Mouse (Mus musculus): ENCODE results near the gene Gm47959. TPM values are rescaled to one million over a fixed set of nuclear protein-coding genes. Genes with fewer than 3 reads are reported as not detected.
A peak's percentile ranks its signal among the peaks of the same experiment; 100 is the strongest.

Gene Gm47959
- polyA plus RNA-seq, 1 experiment = not detected

GRCm38 (mm10) chr1:82975750-82976149 lies 24.6 kb upstream of the Gm47959 start:
- no peak for DNase-seq

DNA sequence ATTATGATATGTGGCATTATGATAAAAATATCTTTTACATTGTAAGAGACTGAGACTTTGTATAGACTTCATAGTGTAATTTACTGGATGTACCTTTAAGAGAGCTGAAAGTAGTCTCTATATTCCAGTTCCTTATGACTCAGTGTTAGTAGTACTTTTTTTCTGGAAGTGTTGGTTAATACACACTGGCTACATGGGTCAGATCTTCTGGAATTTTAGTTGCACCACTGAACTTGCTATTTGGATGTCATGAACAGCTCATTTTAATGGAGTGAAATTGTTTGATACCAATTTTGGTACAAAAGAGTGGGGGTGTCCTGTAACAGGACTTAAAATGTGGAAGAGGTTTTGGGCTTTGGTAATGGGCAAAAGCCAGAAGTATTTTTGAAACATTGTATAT lies 22.5 kb upstream of the Gm47959 start:
- Histone ChIP-seq H3K27me3 (ENCODE audit: control insufficient read depth, insufficient read depth, low read length) (no peaks in the 10 kb centered on the region), H3K4me3 (replicated peaks; ENCODE audit: insufficient read depth, low read depth, low read length) (no peak overlapping the region), H3K27ac (ENCODE audit: insufficient read depth, low read length) (no peak overlapping the region), H3K4me1 (ENCODE audit: control insufficient read depth, insufficient read depth, low read length) (no peaks in the 10 kb centered on the region)
- TF ChIP-seq CTCF (IDR thresholded peaks at IDR 0.05; ENCODE audit: borderline replicate concordance, insufficient read depth, low read depth, low read length) (no peak), POLR2A (IDR thresholded peaks at IDR 0.05; ENCODE audit: borderline replicate concordance, insufficient read depth, low read length) (no peak)
- no peak for DNase-seq

More at GRCm38 (mm10) chr1:82975750-82976149, 24.6 kb upstream of the Gm47959 start:
- no peaks in the 10 kb centered on the region for H3K4me1 ChIP-seq (ENCODE audit: control insufficient read depth, insufficient read depth, low read length)
- 89% methylated on average over 5 of the region's 5 CpGs for WGBS
- H3K27me3 ChIP-seq (ENCODE audit: control insufficient read depth, insufficient read depth, low read length) = no peaks in the 10 kb centered on the region
- no peak overlapping the region for H3K27ac ChIP-seq (ENCODE audit: insufficient read depth, low read length)
- H3K4me3 ChIP-seq (replicated peaks; ENCODE audit: insufficient read depth, low read depth, low read length) = no peak overlapping the region
- TF ChIP-seq POLR2A (IDR thresholded peaks at IDR 0.05; ENCODE audit: borderline replicate concordance, insufficient read depth, low read length) = no peak

DNA sequence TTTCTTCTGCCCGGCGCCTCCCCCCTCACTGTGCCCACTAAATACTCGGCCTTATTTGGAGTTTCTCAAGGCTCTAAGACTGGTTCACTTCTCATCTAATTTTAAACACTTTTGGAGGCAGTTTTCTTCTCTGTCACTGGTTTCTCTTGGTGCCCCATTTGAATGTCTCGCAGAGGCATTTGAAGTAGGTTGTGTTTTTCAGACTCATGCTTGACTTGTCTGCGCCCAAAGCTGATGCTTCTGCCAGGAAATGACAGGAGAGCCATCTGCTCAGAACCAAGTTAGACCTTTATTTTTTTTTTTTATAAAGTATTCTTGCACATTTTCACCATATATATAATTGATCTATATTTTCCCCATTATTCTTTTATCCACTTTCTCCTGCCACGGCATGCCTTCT lies 13.6 kb upstream of the Gm47959 start:
- no peaks in the 10 kb centered on the region for H3K27me3 ChIP-seq (ENCODE audit: control insufficient read depth, insufficient read depth, low read length)
- DNase-seq = no peak
- H3K4me3 ChIP-seq (replicated peaks; ENCODE audit: insufficient read depth, low read depth, low read length) = no peak overlapping the region
- TF ChIP-seq CTCF (IDR thresholded peaks at IDR 0.05; ENCODE audit: borderline replicate concordance, insufficient read depth, low read depth, low read length) = no peak
- no peak for TF ChIP-seq POLR2A (IDR thresholded peaks at IDR 0.05; ENCODE audit: borderline replicate concordance, insufficient read depth, low read length)
- 74% methylated on average over 6 of the region's 6 CpGs for WGBS
- no peak overlapping the region for H3K27ac ChIP-seq (ENCODE audit: insufficient read depth, low read length)
- H3K4me1 ChIP-seq (ENCODE audit: control insufficient read depth, insufficient read depth, low read length) = no peaks in the 10 kb centered on the region

GRCm38 (mm10) chr1:82987530-82988198 lies 12.7 kb upstream of the Gm47959 start:
- no peaks in the 10 kb centered on the region for H3K27me3 ChIP-seq (ENCODE audit: control insufficient read depth, insufficient read depth, low read length)
- no peak overlapping the region for H3K27ac ChIP-seq (ENCODE audit: insufficient read depth, low read length)
- no peak overlapping the region for H3K4me3 ChIP-seq (replicated peaks; ENCODE audit: insufficient read depth, low read depth, low read length)
- peak in 1 of 2 experiments; percentile 39 for DNase-seq
- TF ChIP-seq POLR2A (IDR thresholded peaks at IDR 0.05; ENCODE audit: borderline replicate concordance, insufficient read depth, low read length) (no peak), CTCF (IDR thresholded peaks at IDR 0.05; ENCODE audit: borderline replicate concordance, insufficient read depth, low read depth, low read length) (peak; percentile 46; the same call in 1 of the 2 replicates)
- 34% methylated on average over 4 of the region's 4 CpGs for WGBS
- no peaks in the 10 kb centered on the region for H3K4me1 ChIP-seq (ENCODE audit: control insufficient read depth, insufficient read depth, low read length)

DNA sequence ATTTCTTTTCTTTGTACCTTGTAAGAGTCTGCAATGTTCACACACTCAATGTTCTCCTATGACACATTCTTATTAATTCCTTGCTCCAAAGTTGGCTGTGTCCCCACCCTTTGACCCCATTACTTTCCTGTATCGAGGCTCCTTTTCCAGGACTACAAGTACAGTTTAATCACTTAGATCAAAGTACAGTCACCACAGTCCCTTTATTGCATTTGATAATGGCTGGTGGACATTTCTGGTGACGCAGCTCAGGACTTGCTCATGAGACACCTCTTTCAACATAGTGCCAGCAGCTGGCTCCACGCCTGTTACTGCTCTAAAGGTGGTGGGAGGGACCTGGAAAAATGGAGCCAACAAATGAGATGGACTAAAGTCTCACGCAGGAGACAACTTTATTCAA lies 9.3 kb upstream of the Gm47959 start:
- H3K27ac ChIP-seq (ENCODE audit: insufficient read depth, low read length) = no peak overlapping the region
- no peak for DNase-seq
- no peaks in the 10 kb centered on the region for H3K27me3 ChIP-seq (ENCODE audit: control insufficient read depth, insufficient read depth, low read length)
- TF ChIP-seq CTCF (IDR thresholded peaks at IDR 0.05; ENCODE audit: borderline replicate concordance, insufficient read depth, low read depth, low read length) (no peak), POLR2A (IDR thresholded peaks at IDR 0.05; ENCODE audit: borderline replicate concordance, insufficient read depth, low read length) (no peak)
- no peak overlapping the region for H3K4me3 ChIP-seq (replicated peaks; ENCODE audit: insufficient read depth, low read depth, low read length)
- no peaks in the 10 kb centered on the region for H3K4me1 ChIP-seq (ENCODE audit: control insufficient read depth, insufficient read depth, low read length)
- WGBS = 58% methylated on average over 4 of the region's 4 CpGs

DNA sequence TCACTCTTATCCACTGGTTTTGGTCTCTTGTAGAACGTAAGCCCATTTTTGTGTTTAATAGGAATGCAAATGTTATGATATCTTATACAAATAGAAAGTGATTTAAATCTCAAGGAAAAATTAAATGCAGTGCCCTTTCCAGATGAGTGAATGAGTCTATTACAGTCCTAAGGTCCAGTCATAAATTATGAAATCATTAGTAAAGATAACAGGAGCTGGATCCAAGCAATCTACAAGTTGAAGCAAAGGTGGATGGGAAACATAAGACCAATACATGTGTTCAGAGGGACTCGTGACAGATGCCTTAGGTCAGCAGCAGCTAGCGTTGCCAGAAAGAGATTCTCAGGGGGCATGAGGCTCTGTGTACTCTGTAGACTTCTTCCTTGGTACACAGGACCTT lies 8.8 kb upstream of the Gm47959 start:
- TF ChIP-seq CTCF (IDR thresholded peaks at IDR 0.05; ENCODE audit: borderline replicate concordance, insufficient read depth, low read depth, low read length) = no peak
- DNase-seq = no peak

DNA sequence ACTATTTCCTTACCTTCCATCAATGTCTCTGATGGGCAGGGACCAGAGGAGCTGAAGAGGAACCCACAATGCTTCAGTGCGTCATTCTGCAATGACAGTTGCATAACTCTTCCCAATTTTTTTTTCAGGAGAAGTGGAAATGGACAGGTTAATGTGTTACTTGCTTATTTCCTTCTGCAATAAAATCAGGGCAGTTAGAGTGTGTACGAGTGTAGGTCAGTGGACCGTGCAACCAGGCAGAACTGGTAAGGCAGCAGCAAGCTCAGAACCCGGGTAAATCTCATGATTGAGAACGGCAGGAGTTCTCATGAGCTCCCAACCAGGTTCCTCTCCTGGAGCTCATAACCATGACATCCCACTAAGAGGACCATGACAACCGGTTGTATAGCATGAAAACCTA lies 8.3 kb upstream of the Gm47959 start:
- no peak overlapping the region for H3K4me3 ChIP-seq (replicated peaks; ENCODE audit: insufficient read depth, low read depth, low read length)
- no peak for TF ChIP-seq POLR2A (IDR thresholded peaks at IDR 0.05; ENCODE audit: borderline replicate concordance, insufficient read depth, low read length)
- TF ChIP-seq CTCF (IDR thresholded peaks at IDR 0.05; ENCODE audit: borderline replicate concordance, insufficient read depth, low read depth, low read length) = no peak
- H3K4me1 ChIP-seq (ENCODE audit: control insufficient read depth, insufficient read depth, low read length) = no peaks in the 10 kb centered on the region
- DNase-seq = no peak
- H3K27ac ChIP-seq (ENCODE audit: insufficient read depth, low read length) = no peak overlapping the region
- no peaks in the 10 kb centered on the region for H3K27me3 ChIP-seq (ENCODE audit: control insufficient read depth, insufficient read depth, low read length)
- WGBS = 88% methylated on average over 6 of the region's 6 CpGs

More for the DNA sequence above, 8.8 kb upstream of the Gm47959 start:
- no peak overlapping the region for H3K27ac ChIP-seq (ENCODE audit: insufficient read depth, low read length)
- H3K4me1 ChIP-seq (ENCODE audit: control insufficient read depth, insufficient read depth, low read length) = no peaks in the 10 kb centered on the region
- WGBS = 78% methylated on average over 3 of the region's 3 CpGs
- no peaks in the 10 kb centered on the region for H3K27me3 ChIP-seq (ENCODE audit: control insufficient read depth, insufficient read depth, low read length)
- no peak overlapping the region for H3K4me3 ChIP-seq (replicated peaks; ENCODE audit: insufficient read depth, low read depth, low read length)

- no peaks in the 10 kb centered on the region for H3K27me3 ChIP-seq (ENCODE audit: control insufficient read depth, insufficient read depth, low read length)
- no peak for TF ChIP-seq POLR2A (IDR thresholded peaks at IDR 0.05; ENCODE audit: borderline replicate concordance, insufficient read depth, low read length)
- no peak for TF ChIP-seq CTCF (IDR thresholded peaks at IDR 0.05; ENCODE audit: borderline replicate concordance, insufficient read depth, low read depth, low read length)
- no peaks in the 10 kb centered on the region for H3K4me1 ChIP-seq (ENCODE audit: control insufficient read depth, insufficient read depth, low read length)
- WGBS = 77% methylated on average over 3 of the region's 3 CpGs
- H3K4me3 ChIP-seq (replicated peaks; ENCODE audit: insufficient read depth, low read depth, low read length) = no peak overlapping the region
- no peak for DNase-seq
- H3K27ac ChIP-seq (ENCODE audit: insufficient read depth, low read length) = no peak overlapping the region
These were observed 6.4 kb upstream of the Gm47959 start for GRCm38 (mm10) chr1:82993947-82994346.
